Mouse (Mus musculus) forebrain, embryonic 12.5 days (tissue): Measurements from ENCODE around the gene Cfap43. TPM values are rescaled to one million over a fixed set of nuclear protein-coding genes. Genes with fewer than 3 reads are reported as not detected.

Experiments used
- ATAC-seq: fragments of 200-750 bp; cut with Nextera tagmentation; 2 replicates; pipeline ENCODE4 v1.8.0; 2017; ENCODE audit warnings: moderate TSS enrichment; ENCODE audit not compliant: low FRiP score
- H3K27ac ChIP-seq: fragments of 300-500 bp; sonication (generic); 2 replicates; pipeline ENCODE4 v1.5.1; 2016; ENCODE audit warnings: mild to moderate bottlenecking
- H3K27me3 ChIP-seq: fragments of 300-500 bp; sonication (generic); 2 replicates; pipeline ENCODE4 v1.6.1; 2016; ENCODE audit warnings: mild to moderate bottlenecking
- H3K36me3 ChIP-seq: fragments of 300-500 bp; sonication (generic); replicated peaks from 2 replicates; pipeline ENCODE4 v1.6.1; 2016; ENCODE audit warnings: mild to moderate bottlenecking
- H3K4me1 ChIP-seq: fragments of 300-500 bp; sonication (generic); 2 replicates; pipeline ENCODE4 v1.6.1; 2016
- H3K4me2 ChIP-seq: fragments of 300-500 bp; sonication (generic); 2 replicates; pipeline ENCODE4 v1.6.1; 2016; ENCODE audit warnings: mild to moderate bottlenecking, moderate library complexity
- H3K4me3 ChIP-seq: fragments of 300-500 bp; sonication (generic); replicated peaks from 2 replicates; pipeline ENCODE4 v1.5.1; 2016; ENCODE audit warnings: mild to moderate bottlenecking
- H3K9ac ChIP-seq: fragments of 300-500 bp; sonication (generic); 2 replicates; pipeline ENCODE4 v1.6.1; 2016; ENCODE audit warnings: mild to moderate bottlenecking
- H3K9me3 ChIP-seq: fragments of 300-500 bp; sonication (generic); 2 replicates; pipeline ENCODE4 v1.6.1; 2016
- WGBS: fragments of 180-500 bp; shearing (Covaris S2); methylation state at CpG from one replicate; pipeline ENCODE4 v1.1.7; 2016; 5-methylcytosine and 5-hydroxymethylcytosine counted together
- polyA plus RNA-seq: library from polyadenylated mRNA; unstranded; fragments of >200 nt; fragmentation: Nextera tagmentation; extraction: Ambion mirVana; gene quantifications from 2 replicates; pipeline ENCODE4 v1.2.1, GENCODE M21; 2016

Cfap43 gene
- polyA plus RNA-seq, 1 experiment from 2014 or later = 0.37 TPM

DNA sequence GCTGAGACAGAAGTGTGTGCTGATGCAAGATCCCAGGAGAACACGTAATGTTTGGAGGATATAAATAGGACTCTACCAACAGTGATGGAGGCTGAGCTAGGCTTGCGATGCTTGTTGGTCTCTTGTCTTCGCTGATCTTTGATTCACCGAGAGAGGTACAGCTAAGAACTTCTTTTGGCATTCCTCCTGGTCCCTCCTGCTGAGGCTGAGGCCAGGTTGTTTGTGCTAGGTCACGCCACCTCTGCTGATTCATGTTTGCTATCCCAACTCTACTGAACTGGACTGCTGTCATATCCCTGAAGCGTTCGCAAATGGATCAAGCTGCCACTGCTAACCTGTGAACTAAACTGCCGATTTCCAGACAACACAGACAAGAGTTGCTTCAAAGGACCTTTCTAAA, 15.1 kb upstream of the Cfap43 start:
- Histone ChIP-seq H3K27ac (no peak overlapping the region), H3K27me3 (peaks cover 3% of the 10 kb centered on the region; the same call in 1 of the 2 replicates), H3K4me2 (no peak overlapping the region), H3K36me3 (no peaks in the 10 kb centered on the region), H3K9me3 (no peaks in the 10 kb centered on the region), H3K9ac (no peak overlapping the region), H3K4me1 (peaks cover 17% of the 10 kb centered on the region; the same call in 1 of the 2 replicates), H3K4me3 (no peak overlapping the region)
- 93% methylated on average over 8 of the region's 8 CpGs for WGBS
- ATAC-seq = no peak

DNA sequence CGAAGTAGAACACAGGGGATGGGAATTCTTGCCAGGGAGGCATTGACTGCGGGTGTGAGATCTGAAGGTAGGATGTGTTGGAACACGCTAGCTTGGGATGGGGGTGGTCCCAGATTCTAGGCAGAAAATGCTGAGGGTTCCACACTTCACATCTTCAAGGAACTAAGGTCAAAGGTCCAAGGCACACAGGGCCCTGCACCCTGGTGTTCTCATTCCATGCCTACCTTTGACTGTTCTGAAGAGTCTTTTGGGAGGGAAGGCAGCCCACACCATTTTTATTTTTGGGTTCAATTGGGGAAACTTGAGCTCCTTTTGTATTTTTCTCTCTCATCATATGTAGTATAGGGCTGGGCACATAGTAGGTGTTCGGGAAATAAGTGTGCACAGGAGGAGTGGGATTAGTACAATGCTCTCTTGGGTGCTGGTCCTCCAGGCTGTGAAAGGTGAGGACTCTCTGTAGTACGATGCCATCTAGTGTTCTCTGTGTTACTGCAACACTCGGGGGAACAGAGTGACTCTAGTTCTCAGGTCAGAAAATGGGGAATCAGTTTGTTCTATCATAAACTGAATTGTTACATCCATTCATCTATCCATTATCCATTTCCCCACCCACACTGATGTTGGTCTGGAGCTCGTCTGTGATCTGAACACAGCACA, 13.0 kb upstream of the Cfap43 start:
- Histone ChIP-seq H3K4me2 (no peak overlapping the region), H3K4me1 (0 out of 2 replicates have a peak, but pooled peaks cover 3% of the 10 kb centered on the region), H3K9ac (no peak overlapping the region), H3K27me3 (no peaks in the 10 kb centered on the region), H3K36me3 (no peaks in the 10 kb centered on the region), H3K9me3 (no peaks in the 10 kb centered on the region), H3K27ac (no peak overlapping the region), H3K4me3 (no peak overlapping the region)
- 44% methylated on average over 7 of the region's 7 CpGs for WGBS
- peak; percentile 70 for ATAC-seq

GRCm38 (mm10) chr19:47929043-47929442, 10.0 kb upstream of the Cfap43 start:
- H3K4me3 ChIP-seq = no peak overlapping the region
- H3K9ac ChIP-seq = no peak overlapping the region
- H3K4me1 ChIP-seq = no peaks in the 10 kb centered on the region
- ATAC-seq = no peak
- 91% methylated on average over 4 of the region's 4 CpGs for WGBS
- peaks cover 3% of the 10 kb centered on the region; the same call in 1 of the 2 replicates for H3K9me3 ChIP-seq
- no peaks in the 10 kb centered on the region for H3K27me3 ChIP-seq
- no peak overlapping the region for H3K4me2 ChIP-seq
- no peaks in the 10 kb centered on the region for H3K36me3 ChIP-seq
- H3K27ac ChIP-seq = no peak overlapping the region

- ATAC-seq = no peak
- H3K27ac ChIP-seq = no peak overlapping the region
- H3K9me3 ChIP-seq = peaks cover 3% of the 10 kb centered on the region; the same call in 1 of the 2 replicates
- no peaks in the 10 kb centered on the region for H3K4me1 ChIP-seq
- 80% methylated on average over 2 of the region's 2 CpGs for WGBS
- H3K27me3 ChIP-seq = no peaks in the 10 kb centered on the region
- no peak overlapping the region for H3K4me2 ChIP-seq
- H3K36me3 ChIP-seq = no peaks in the 10 kb centered on the region
- no peak overlapping the region for H3K4me3 ChIP-seq
- no peak overlapping the region for H3K9ac ChIP-seq
These were observed 7.9 kb upstream of the Cfap43 start for GRCm38 (mm10) chr19:47927032-47927431.

DNA sequence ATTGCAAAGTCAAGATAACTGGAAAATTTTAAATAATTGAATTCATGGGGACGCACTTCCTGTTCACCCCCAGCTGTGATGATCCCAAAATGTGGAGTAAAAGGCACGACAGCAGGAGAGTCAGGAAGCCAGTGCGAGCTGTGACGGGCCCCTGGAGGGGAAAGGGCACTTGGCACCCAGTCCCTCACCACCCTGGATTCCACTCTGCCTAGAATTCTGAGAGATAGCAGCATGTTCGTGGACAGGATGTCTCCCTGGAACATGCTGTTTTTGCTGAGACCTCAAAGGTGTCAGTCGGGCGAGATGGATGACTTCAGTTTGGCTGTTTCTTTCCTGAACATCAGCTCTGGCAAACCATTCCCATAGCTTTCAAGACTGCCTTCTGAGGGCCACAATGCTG, 6.7 kb upstream of the Cfap43 start:
- WGBS = 90% methylated on average over 7 of the region's 7 CpGs
- Histone ChIP-seq H3K4me3 (no peak overlapping the region), H3K4me1 (no peaks in the 10 kb centered on the region), H3K9me3 (peaks cover 3% of the 10 kb centered on the region; the same call in 1 of the 2 replicates), H3K4me2 (no peak overlapping the region), H3K9ac (no peak overlapping the region), H3K27me3 (no peaks in the 10 kb centered on the region), H3K27ac (no peak overlapping the region), H3K36me3 (no peaks in the 10 kb centered on the region)
- ATAC-seq = no peak

DNA sequence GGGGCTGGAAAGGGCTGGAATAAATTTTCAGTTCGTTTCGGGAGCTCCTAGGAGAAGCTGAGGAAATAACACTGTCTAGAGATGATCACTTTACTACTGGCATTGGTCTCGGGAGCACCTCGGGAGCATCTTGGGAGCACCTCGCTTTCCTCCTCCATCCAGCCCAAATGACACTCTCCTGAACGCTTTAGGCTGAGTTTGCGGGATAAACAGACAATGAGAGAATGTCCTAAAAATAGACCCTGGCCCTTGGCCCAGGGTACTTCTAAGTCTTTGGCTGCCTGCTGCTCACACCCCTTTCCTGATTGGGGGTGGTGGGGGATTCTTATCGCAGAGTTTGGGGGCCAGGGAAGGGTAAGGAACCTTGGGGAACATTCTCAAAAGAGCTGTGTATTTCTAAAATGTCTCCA, 884 bp upstream of the Cfap43 start:
- no peak for ATAC-seq
- Histone ChIP-seq H3K9ac (peak overlapping the region; percentile 78), H3K4me3 (peak overlapping the region; percentile 78), H3K27me3 (no peaks in the 10 kb centered on the region), H3K36me3 (no peaks in the 10 kb centered on the region), H3K4me1 (peaks cover 27% of the 10 kb centered on the region), H3K9me3 (no peaks in the 10 kb centered on the region), H3K4me2 (peak overlapping the region; percentile 66), H3K27ac (peak overlapping the region; percentile 89)
- WGBS = 7% methylated on average over 8 of the region's 8 CpGs

GRCm38 (mm10) chr19:47918455-47919101, 509 bp downstream of the Cfap43 start:
- under 1% methylated on average over 29 of the region's 29 CpGs for WGBS
- Histone ChIP-seq H3K4me2 (peak overlapping the region; percentile 66), H3K27me3 (no peaks in the 10 kb centered on the region), H3K4me3 (peak overlapping the region; percentile 78), H3K27ac (peak overlapping the region; percentile 89), H3K9ac (peak overlapping the region; percentile 78), H3K4me1 (peaks cover 27% of the 10 kb centered on the region), H3K36me3 (no peaks in the 10 kb centered on the region), H3K9me3 (no peaks in the 10 kb centered on the region)
- ATAC-seq = peak; percentile 39

DNA sequence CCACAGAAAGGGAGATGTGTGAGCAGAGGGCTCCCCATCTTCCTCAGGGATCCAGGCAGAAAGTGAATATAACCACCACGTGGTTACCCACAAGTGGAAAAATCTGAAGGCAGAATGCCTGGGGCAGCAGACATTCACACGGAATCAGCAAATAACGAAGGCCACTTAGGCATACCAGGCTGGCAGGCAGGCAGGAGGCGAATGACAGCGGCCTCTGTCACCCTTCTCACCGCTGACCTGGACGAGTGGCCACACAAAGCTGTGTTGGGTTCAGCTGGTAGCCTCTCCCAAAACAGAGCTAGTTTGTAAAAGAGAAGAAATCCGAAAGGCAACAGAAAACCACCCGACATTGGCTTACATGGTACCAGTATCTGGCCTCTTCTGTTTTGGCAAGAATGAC, 1.1 kb downstream of the Cfap43 start:
- ATAC-seq = no peak

GRCm38 (mm10) chr19:47917396-47917795, 1.7 kb downstream of the Cfap43 start:
- no peaks in the 10 kb centered on the region for H3K9me3 ChIP-seq
- no peak overlapping the region for H3K27ac ChIP-seq
- H3K9ac ChIP-seq = peak overlapping the region; percentile 78
- H3K36me3 ChIP-seq = no peaks in the 10 kb centered on the region
- peak overlapping the region; percentile 78 for H3K4me3 ChIP-seq
- peaks cover 27% of the 10 kb centered on the region for H3K4me1 ChIP-seq
- H3K27me3 ChIP-seq = no peaks in the 10 kb centered on the region
- no peak for ATAC-seq
- H3K4me2 ChIP-seq = peak overlapping the region; percentile 66
- WGBS = 4% methylated on average over 4 of the region's 4 CpGs

More for the DNA sequence above, 1.1 kb downstream of the Cfap43 start:
- Histone ChIP-seq H3K9ac (peak overlapping the region; percentile 78), H3K4me2 (peak overlapping the region; percentile 66), H3K27me3 (no peaks in the 10 kb centered on the region), H3K4me1 (peaks cover 27% of the 10 kb centered on the region), H3K4me3 (peak overlapping the region; percentile 78), H3K9me3 (no peaks in the 10 kb centered on the region), H3K36me3 (no peaks in the 10 kb centered on the region), H3K27ac (peak overlapping the region; percentile 27; the same call in 1 of the 2 replicates)
- 8% methylated on average over 9 of the region's 9 CpGs for WGBS

DNA sequence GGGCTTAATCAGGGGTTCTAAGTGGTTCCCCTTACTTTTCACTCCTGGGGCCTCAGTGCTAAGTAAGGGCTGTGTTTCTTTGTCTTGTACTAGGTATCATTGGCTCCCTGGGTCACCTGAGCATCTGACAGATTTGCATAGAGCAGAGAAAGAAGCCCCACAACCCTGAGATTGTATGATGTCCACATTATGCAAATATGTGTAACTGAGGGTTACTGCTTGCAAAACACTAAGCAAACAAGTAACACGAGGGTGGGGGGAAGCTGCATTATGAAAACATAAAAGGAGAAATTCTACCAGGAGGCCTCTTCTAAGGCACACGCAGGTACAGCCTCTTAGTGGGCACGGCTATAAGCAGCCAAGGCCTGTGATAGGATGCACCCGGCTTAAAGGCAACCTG, 3.8 kb downstream of the Cfap43 start:
- 0 out of 2 replicates have a peak, but pooled peaks cover 7% of the 10 kb centered on the region for H3K36me3 ChIP-seq
- no peak overlapping the region for H3K27ac ChIP-seq
- H3K9me3 ChIP-seq = no peaks in the 10 kb centered on the region
- WGBS = 78% methylated on average over 4 of the region's 4 CpGs
- no peak overlapping the region for H3K9ac ChIP-seq
- H3K4me3 ChIP-seq = no peak overlapping the region
- H3K27me3 ChIP-seq = no peaks in the 10 kb centered on the region
- H3K4me1 ChIP-seq = peaks cover 33% of the 10 kb centered on the region
- no peak overlapping the region for H3K4me2 ChIP-seq
- no peak for ATAC-seq

GRCm38 (mm10) chr19:47914191-47914590, 4.9 kb downstream of the Cfap43 start:
- no peak overlapping the region for H3K27ac ChIP-seq
- H3K36me3 ChIP-seq = 0 out of 2 replicates have a peak, but pooled peaks cover 7% of the 10 kb centered on the region
- ATAC-seq = no peak
- H3K4me1 ChIP-seq = peaks cover 37% of the 10 kb centered on the region
- no peak overlapping the region for H3K4me2 ChIP-seq
- H3K4me3 ChIP-seq = no peak overlapping the region
- no peaks in the 10 kb centered on the region for H3K27me3 ChIP-seq
- 94% methylated on average over 4 of the region's 4 CpGs for WGBS
- H3K9ac ChIP-seq = no peak overlapping the region
- H3K9me3 ChIP-seq = no peaks in the 10 kb centered on the region

DNA sequence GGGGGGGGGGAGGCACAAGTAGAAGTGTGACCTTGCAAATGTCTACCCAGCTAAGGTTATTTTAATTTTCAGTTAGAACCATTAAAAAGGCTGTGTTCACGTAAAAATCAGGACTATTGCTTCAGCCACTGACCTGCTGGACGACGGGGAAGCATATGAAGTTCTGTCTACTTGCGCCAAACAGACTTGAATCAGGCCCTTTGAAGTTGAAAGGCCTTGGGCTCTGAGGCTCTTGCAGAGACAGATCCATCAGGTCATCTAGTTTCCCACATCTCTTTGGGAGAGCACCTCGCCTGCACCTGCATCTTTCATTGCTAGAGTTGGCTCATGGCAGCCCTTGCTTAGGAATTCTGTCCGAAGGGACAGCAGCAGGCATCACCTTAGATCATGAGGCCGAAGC, 5.7 kb downstream of the Cfap43 start:
- Histone ChIP-seq H3K4me1 (peaks cover 44% of the 10 kb centered on the region), H3K9ac (no peak overlapping the region), H3K27me3 (no peaks in the 10 kb centered on the region), H3K4me3 (no peak overlapping the region), H3K27ac (no peak overlapping the region), H3K36me3 (0 out of 2 replicates have a peak, but pooled peaks cover 7% of the 10 kb centered on the region), H3K9me3 (no peaks in the 10 kb centered on the region), H3K4me2 (no peak overlapping the region)
- WGBS = 89% methylated on average over 7 of the region's 7 CpGs
- ATAC-seq = no peak
